Mouse (Mus musculus) C2C12 (cell line): ENCODE data around the gene Map7. TPM values are rescaled to one million over a fixed set of nuclear protein-coding genes. Genes with fewer than 3 reads are reported as not detected.

ENCODE experiments used
- H3K27me3 ChIP-seq: one replicate; pipeline ENCODE4 v1.6.1; 2011; ENCODE audit not compliant: control insufficient read depth, insufficient read depth, insufficient read length
- H3K36me3 ChIP-seq: one replicate; pipeline ENCODE4 v1.6.1; 2011; ENCODE audit not compliant: control insufficient read depth, insufficient read depth
- H3K4me3 ChIP-seq: one replicate; pipeline ENCODE4 v1.5.1; 2011; ENCODE audit warnings: mild to moderate bottlenecking, control low read depth; ENCODE audit not compliant: poor library complexity, insufficient read depth, severe bottlenecking
- H3K79me2 ChIP-seq: one replicate; pipeline ENCODE4 v1.6.1; 2011; ENCODE audit not compliant: control insufficient read depth, insufficient read depth
- H3K79me3 ChIP-seq: one replicate; pipeline ENCODE4 v1.6.1; 2011; ENCODE audit warnings: low read depth, control low read depth
- H3ac ChIP-seq: one replicate; pipeline ENCODE3; 2011; ENCODE audit warnings: low read depth; ENCODE audit not compliant: control insufficient read depth, insufficient read length
- CEBPB ChIP-seq: IDR thresholded peaks from one replicate; pipeline ENCODE4 v1.6.1; 2011; ENCODE audit warnings: low read depth, mild to moderate bottlenecking, control low read depth, moderate library complexity
- CTCF ChIP-seq: IDR thresholded peaks from one replicate; pipeline ENCODE4 v1.5.1; 2011; ENCODE audit not compliant: control insufficient read depth, insufficient read depth, insufficient read length
- FOSL1 ChIP-seq: IDR thresholded peaks from one replicate; pipeline ENCODE4 v1.8.0; 2011; ENCODE audit warnings: mild to moderate bottlenecking, low read length; ENCODE audit not compliant: poor library complexity, insufficient read depth, severe bottlenecking
- MAX ChIP-seq: IDR thresholded peaks from one replicate; pipeline ENCODE4 v1.6.1; 2011; ENCODE audit warnings: mild to moderate bottlenecking, control low read depth
- MYOD1 ChIP-seq: IDR thresholded peaks from one replicate; pipeline ENCODE4 v1.6.1; 2011; ENCODE audit warnings: low read depth; ENCODE audit not compliant: control insufficient read depth, insufficient read length
- MYOG ChIP-seq: IDR thresholded peaks from one replicate; pipeline ENCODE4 v1.6.1; 2011; ENCODE audit not compliant: control insufficient read depth, insufficient read length; ENCODE audit errors: extremely low read depth
- USF1 ChIP-seq: IDR thresholded peaks from one replicate; pipeline ENCODE4 v1.6.1; 2011; ENCODE audit warnings: low read depth, mild to moderate bottlenecking, control low read depth, moderate library complexity
- polyA plus RNA-seq: library from polyadenylated mRNA; unstranded; fragments of >200 nt; fragmentation: generic; extraction: Trizol; gene quantifications from one replicate; pipeline ENCODE4 v1.2.1, GENCODE M21; 2012; ENCODE audit warnings: missing spikeins

The Map7 gene
- polyA plus RNA-seq, 1 experiment, result 0.12 TPM

DNA sequence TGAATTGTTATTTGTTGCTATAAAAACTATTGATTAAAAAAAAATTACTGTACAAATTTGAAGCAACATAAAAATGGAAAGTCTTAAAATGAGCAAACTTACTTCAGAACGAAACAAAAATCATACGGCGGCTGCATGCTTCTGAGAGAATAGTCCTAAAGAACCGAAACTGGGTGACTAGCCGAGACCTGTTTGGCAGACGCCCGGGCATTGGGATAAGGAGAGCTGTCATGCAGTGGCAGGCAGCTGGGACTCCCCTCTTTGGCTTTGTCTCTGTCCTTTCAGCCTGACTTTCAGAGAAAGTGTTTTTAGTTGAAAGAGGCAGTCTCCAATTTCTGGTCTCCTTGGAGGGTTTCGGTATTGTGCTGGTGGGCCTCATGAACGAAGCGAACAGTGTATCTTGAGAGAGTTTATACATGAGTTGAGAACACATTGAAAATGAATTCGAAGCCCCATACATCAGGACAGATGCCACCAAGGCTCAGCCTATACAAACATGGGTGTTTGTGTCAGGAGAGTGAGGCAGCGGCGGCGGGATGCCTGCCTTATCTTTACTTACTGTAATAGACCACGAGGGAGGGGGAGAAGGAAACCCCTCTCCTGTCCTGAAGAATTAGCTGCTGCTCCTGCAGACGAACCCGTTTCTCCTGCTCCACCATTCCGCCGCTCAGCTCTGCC, 21.8 kb downstream of the Map7 start:
- no peaks in the 10 kb centered on the region for H3K36me3 ChIP-seq
- TF ChIP-seq CTCF (no peak), MYOD1 (no peak), MYOG (no peak), FOSL1 (no peak), USF1 (no peak), MAX (no peak), CEBPB (no peak)
- no peaks in the 10 kb centered on the region for H3K79me2 ChIP-seq
- no peaks in the 10 kb centered on the region for H3K79me3 ChIP-seq
- no peak overlapping the region for H3K4me3 ChIP-seq
- peaks cover 20% of the 10 kb centered on the region for H3K27me3 ChIP-seq
- H3ac ChIP-seq, result no peak overlapping the region

DNA sequence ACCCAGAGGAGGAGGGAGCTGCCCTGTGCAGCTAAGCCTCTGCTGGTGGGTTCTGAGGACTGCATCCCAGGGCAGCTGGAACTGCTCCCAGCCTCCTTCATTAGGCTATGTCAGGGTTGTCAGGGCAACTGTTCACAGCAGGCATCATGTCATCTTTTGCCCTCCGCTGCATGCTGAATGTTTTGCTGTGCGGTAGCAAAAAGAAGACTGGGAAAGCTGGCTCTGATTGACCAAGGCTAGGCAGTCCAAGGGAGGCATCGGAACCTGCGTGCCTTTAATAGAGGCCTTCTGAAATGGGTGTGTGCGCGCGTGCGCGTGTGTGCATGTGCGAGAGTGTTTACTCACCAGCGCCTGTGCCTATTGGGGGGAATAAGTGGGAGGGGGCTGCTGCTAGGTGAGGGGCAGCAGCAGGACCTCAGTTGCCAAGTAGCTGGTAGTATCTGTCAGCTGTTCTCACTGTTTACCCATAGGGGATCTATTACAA, 22.4 kb downstream of the Map7 start:
- TF ChIP-seq MYOG (no peak), MAX (no peak), MYOD1 (no peak), USF1 (no peak), CEBPB (no peak), FOSL1 (no peak), CTCF (no peak)
- H3ac ChIP-seq, result no peak overlapping the region
- no peaks in the 10 kb centered on the region for H3K36me3 ChIP-seq
- peaks cover 20% of the 10 kb centered on the region for H3K27me3 ChIP-seq
- H3K79me3 ChIP-seq, result no peaks in the 10 kb centered on the region
- H3K4me3 ChIP-seq, result no peak overlapping the region
- H3K79me2 ChIP-seq, result no peaks in the 10 kb centered on the region

DNA sequence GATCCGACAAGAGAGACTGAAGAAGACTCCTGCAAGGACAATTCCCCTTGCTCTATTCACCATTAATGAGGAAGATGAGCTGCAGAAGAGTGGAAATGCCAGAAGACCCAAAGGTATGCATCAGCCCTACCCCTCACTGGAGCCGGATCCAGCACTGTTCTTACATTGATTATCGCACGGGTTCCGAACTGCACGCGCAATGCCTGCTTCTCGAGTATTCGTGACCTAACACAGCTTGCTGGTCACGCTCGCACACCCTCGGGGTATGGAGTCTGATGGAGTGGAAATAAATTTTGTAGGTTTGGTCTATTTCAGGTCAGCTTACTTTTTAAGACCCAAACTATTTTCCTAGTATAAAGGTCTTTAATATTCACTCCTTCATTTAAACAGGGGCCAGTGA, 22.9 kb downstream of the Map7 start:
- TF ChIP-seq MAX, result no peak
- no peak for TF ChIP-seq CEBPB
- no peak for TF ChIP-seq CTCF
- no peak for TF ChIP-seq MYOD1
- TF ChIP-seq USF1, result no peak
- TF ChIP-seq FOSL1, result no peak
- no peak for TF ChIP-seq MYOG
- H3K4me3 ChIP-seq, result no peak overlapping the region
- H3ac ChIP-seq, result no peak overlapping the region
- H3K36me3 ChIP-seq, result no peaks in the 10 kb centered on the region
- no peaks in the 10 kb centered on the region for H3K79me3 ChIP-seq
- peaks cover 20% of the 10 kb centered on the region for H3K27me3 ChIP-seq
- H3K79me2 ChIP-seq, result no peaks in the 10 kb centered on the region

DNA sequence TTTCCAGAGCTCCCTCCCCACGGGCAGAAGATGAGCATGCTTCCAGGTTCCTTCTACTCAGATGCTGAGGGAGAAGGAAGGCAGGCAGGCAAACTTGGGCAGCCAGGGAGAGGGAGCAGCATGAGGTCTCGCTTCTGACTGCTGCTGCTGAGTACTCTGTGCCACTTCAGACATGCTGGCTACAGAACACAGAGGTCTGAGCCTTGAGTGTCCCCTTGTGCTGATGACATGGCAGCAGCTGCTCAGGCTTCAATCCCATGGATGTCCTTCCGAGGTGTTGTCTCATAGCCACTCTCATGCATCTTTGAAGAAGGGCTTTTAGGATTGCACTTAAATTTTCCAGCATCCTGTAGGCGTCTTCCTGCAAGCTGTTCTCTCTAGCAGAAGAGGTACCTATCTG, 23.5 kb downstream of the Map7 start:
- Histone ChIP-seq H3ac (no peak overlapping the region), H3K36me3 (no peaks in the 10 kb centered on the region), H3K4me3 (no peak overlapping the region), H3K79me3 (no peaks in the 10 kb centered on the region), H3K27me3 (peaks cover 20% of the 10 kb centered on the region), H3K79me2 (no peaks in the 10 kb centered on the region)
- TF ChIP-seq USF1 (no peak), MAX (no peak), CEBPB (no peak), MYOD1 (no peak), FOSL1 (no peak), CTCF (no peak)

GRCm38 (mm10) chr10:20173733-20174132, 25.5 kb downstream of the Map7 start:
- no peaks in the 10 kb centered on the region for H3K79me3 ChIP-seq
- peaks cover 23% of the 10 kb centered on the region for H3K27me3 ChIP-seq
- H3ac ChIP-seq, result no peak overlapping the region
- H3K36me3 ChIP-seq, result no peaks in the 10 kb centered on the region
- H3K4me3 ChIP-seq, result no peak overlapping the region
- H3K79me2 ChIP-seq, result no peaks in the 10 kb centered on the region
- TF ChIP-seq MYOG (no peak), MAX (no peak), MYOD1 (no peak), USF1 (no peak), FOSL1 (no peak), CTCF (no peak), CEBPB (no peak)

- H3K79me2 ChIP-seq, result no peaks in the 10 kb centered on the region
- no peak overlapping the region for H3K4me3 ChIP-seq
- H3K36me3 ChIP-seq, result no peaks in the 10 kb centered on the region
- H3K79me3 ChIP-seq, result no peaks in the 10 kb centered on the region
- no peak for TF ChIP-seq FOSL1
- TF ChIP-seq MAX, result no peak
- TF ChIP-seq USF1, result no peak
- TF ChIP-seq CEBPB, result no peak
- TF ChIP-seq CTCF, result no peak
- no peak for TF ChIP-seq MYOG
- no peak for TF ChIP-seq MYOD1
- H3K27me3 ChIP-seq, result peaks cover 17% of the 10 kb centered on the region
- no peak overlapping the region for H3ac ChIP-seq
These were observed 27.8 kb downstream of the Map7 start for GRCm38 (mm10) chr10:20176054-20176453.
